Mouse (Mus musculus): ENCODE results near the gene Anapc7. TPM values are rescaled to one million over a fixed set of nuclear protein-coding genes. Genes with fewer than 3 reads are reported as not detected.
"Not testable (repeated sequence)": the region's sequence is repeated elsewhere in the genome, so short reads cannot be mapped to it uniquely, and the experiment has no call there.

Gene Anapc7
- total RNA-seq, 2 experiments from 2014 or later: 26.4 to 34.3 TPM

GRCm38 (mm10) chr5:122482733-122483391 is 61.4 kb downstream of the Anapc7 start:
- ATAC-seq (replicated peaks; ENCODE audit: low FRiP score, poor library complexity, severe bottlenecking): no peak

- not testable (repeated sequence) for ATAC-seq (replicated peaks; ENCODE audit: low FRiP score, poor library complexity, severe bottlenecking)
These were observed 64.8 kb downstream of the Anapc7 start for GRCm38 (mm10) chr5:122486243-122486642.

DNA sequence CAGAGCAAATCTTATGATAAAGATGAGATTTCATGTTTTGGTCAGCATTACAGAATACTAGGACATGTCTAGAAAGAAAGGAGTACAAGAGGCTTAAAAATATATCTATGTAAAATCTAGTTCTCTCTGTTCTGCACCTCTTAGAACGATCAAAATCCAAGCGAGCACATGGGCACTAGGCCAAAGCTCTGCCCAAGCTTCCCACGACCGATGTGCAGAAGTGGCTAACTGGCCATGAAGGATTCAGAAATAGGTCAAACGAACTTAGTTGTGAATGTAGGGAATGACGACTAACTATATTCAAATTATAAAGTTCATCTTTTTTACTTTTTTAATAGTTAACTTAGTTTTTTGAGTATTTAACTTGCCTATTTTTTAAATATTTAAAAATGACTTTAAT is 66.3 kb downstream of the Anapc7 start:
- ATAC-seq (replicated peaks; ENCODE audit: low FRiP score, poor library complexity, severe bottlenecking): no peak

- no peak for ATAC-seq (replicated peaks; ENCODE audit: low FRiP score, poor library complexity, severe bottlenecking)
These were observed 68.7 kb downstream of the Anapc7 start for GRCm38 (mm10) chr5:122490148-122490547.

- ATAC-seq (replicated peaks; ENCODE audit: low FRiP score, poor library complexity, severe bottlenecking): no peak
These were observed 69.9 kb downstream of the Anapc7 start for GRCm38 (mm10) chr5:122491385-122491784.

DNA sequence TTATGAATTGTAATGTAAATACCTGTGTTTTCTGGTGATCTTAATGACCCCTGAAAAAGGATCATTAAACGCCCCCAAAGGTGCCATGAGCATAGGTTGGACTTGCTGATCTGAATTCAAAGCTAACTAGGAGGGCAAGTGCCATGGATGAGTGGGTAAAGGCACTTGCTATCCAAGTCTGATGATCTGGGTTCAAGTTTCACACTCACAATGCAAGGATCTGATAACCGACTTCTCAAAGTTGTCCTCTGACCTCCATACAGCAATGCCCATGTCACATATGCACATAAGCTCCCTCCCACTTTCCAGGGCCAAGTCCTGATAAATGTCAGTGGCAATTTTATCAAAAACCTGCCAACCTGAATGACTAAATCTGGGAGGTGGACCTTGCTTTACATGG is 71.5 kb downstream of the Anapc7 start:
- no peak for ATAC-seq (replicated peaks; ENCODE audit: low FRiP score, poor library complexity, severe bottlenecking)

DNA sequence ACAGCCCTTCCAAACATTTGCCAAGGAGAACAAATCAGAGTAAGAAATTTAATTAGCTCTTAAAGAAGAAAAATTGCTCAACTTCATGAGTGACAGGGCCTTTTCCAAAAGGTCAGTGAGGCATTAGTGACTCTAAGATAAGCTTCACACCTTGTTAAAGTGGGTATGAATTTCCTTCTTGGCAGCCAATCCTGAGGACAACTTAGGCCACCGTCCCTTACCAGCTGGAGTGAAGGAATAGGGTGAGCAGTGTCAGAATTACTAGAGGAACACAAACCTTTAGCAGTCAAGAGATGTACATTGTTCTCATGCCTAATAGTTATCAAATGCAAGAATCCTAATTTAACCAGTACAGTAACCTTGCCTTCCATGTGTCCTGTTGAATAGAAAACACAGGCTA is 73.0 kb downstream of the Anapc7 start:
- no peak for ATAC-seq (replicated peaks; ENCODE audit: low FRiP score, poor library complexity, severe bottlenecking)

Other genes starting within 250 kb of the Anapc7 start
- gene Hvcn1, start 214.9 kb upstream of the Anapc7 start, total RNA-seq (2015; ENCODE audit: low replicate concordance): 24.9 and 29.8 TPM in 2 replicates
- 15.7 and 17.3 TPM in 2 replicates for gene Hvcn1, start 214.9 kb upstream of the Anapc7 start, total RNA-seq (2017; ENCODE audit: low replicate concordance)
- gene Tctn1, start 157.2 kb upstream of the Anapc7 start, total RNA-seq (2015; ENCODE audit: low replicate concordance): 16.2 and 19.7 TPM in 2 replicates
- 8.7 and 39.3 TPM in 2 replicates for gene Tctn1, start 157.2 kb upstream of the Anapc7 start, total RNA-seq (2017; ENCODE audit: low replicate concordance)
- 0.72 and 2.5 TPM in 2 replicates for gene Pptc7, start 137.3 kb upstream of the Anapc7 start, total RNA-seq (2015; ENCODE audit: low replicate concordance)
- gene Pptc7, start 137.3 kb upstream of the Anapc7 start, total RNA-seq (2017; ENCODE audit: low replicate concordance): 5.8 and 6.2 TPM in 2 replicates
- 0.36 TPM in 1 of 2 replicates, not detected in the other for gene Rad9b, start 67.5 kb upstream of the Anapc7 start, total RNA-seq (2015; ENCODE audit: low replicate concordance)
- gene Rad9b, start 67.5 kb upstream of the Anapc7 start, total RNA-seq (2017; ENCODE audit: low replicate concordance): 0.15 and 4.1 TPM in 2 replicates
- 40.2 and 62.7 TPM in 2 replicates for gene Vps29, start 67.3 kb upstream of the Anapc7 start, total RNA-seq (2015; ENCODE audit: low replicate concordance)
- gene Vps29, start 67.3 kb upstream of the Anapc7 start, total RNA-seq (2017; ENCODE audit: low replicate concordance): 15.1 and 32.0 TPM in 2 replicates
- 30.2 and 39.6 TPM in 2 replicates for gene Gpn3, start 49.8 kb upstream of the Anapc7 start, total RNA-seq (2015; ENCODE audit: low replicate concordance)
- gene Gpn3, start 49.8 kb upstream of the Anapc7 start, total RNA-seq (2017; ENCODE audit: low replicate concordance): 15.2 and 16.8 TPM in 2 replicates
- 10.8 and 20.1 TPM in 2 replicates for gene Fam216a, start 49.3 kb upstream of the Anapc7 start, total RNA-seq (2015; ENCODE audit: low replicate concordance)
- gene Fam216a, start 49.3 kb upstream of the Anapc7 start, total RNA-seq (2017; ENCODE audit: low replicate concordance): 10.4 and 19.4 TPM in 2 replicates
- gene Arpc3, start 29.8 kb upstream of the Anapc7 start, total RNA-seq (2015; ENCODE audit: low replicate concordance): 115 and 159 TPM in 2 replicates
- 270 and 286 TPM in 2 replicates for gene Arpc3, start 29.8 kb upstream of the Anapc7 start, total RNA-seq (2017; ENCODE audit: low replicate concordance)
- gene Atp2a2, start 80.5 kb downstream of the Anapc7 start, total RNA-seq (2015; ENCODE audit: low replicate concordance): 73.2 and 84.3 TPM in 2 replicates
- 106 and 160 TPM in 2 replicates for gene Atp2a2, start 80.5 kb downstream of the Anapc7 start, total RNA-seq (2017; ENCODE audit: low replicate concordance)
- not detected in 2 replicates for gene Ift81, start 192.8 kb downstream of the Anapc7 start, total RNA-seq (2015; ENCODE audit: low replicate concordance)
- gene Ift81, start 192.8 kb downstream of the Anapc7 start, total RNA-seq (2017; ENCODE audit: low replicate concordance): 0.39 TPM in 1 of 2 replicates, not detected in the other
- gene P2rx7, start 222.2 kb downstream of the Anapc7 start, total RNA-seq (2015; ENCODE audit: low replicate concordance): 5.4 and 8.3 TPM in 2 replicates
- gene P2rx7, start 222.2 kb downstream of the Anapc7 start, total RNA-seq (2017; ENCODE audit: low replicate concordance): 0.23 and 1.2 TPM in 2 replicates